Mouse (Mus musculus) frontal cortex, postnatal 14 days (tissue): ENCODE measurements at regions not wholly inside any gene's neighbourhood (a gene's known extent, or its start where the extent isn't known, plus 50 kb on each side); places are given as distances from the start of the nearest gene placed in this dataset.
"Not testable (repeated sequence)": the region's sequence is repeated elsewhere in the genome, so short reads cannot be mapped to it uniquely, and the experiment has no call there.

Source experiments
- DNase-seq, 2 experiments: peaks; one replicate each; pipeline ENCODE4 v3.0.0; 2022; ENCODE audit warnings: low spot score in 2 of 2

DNA sequence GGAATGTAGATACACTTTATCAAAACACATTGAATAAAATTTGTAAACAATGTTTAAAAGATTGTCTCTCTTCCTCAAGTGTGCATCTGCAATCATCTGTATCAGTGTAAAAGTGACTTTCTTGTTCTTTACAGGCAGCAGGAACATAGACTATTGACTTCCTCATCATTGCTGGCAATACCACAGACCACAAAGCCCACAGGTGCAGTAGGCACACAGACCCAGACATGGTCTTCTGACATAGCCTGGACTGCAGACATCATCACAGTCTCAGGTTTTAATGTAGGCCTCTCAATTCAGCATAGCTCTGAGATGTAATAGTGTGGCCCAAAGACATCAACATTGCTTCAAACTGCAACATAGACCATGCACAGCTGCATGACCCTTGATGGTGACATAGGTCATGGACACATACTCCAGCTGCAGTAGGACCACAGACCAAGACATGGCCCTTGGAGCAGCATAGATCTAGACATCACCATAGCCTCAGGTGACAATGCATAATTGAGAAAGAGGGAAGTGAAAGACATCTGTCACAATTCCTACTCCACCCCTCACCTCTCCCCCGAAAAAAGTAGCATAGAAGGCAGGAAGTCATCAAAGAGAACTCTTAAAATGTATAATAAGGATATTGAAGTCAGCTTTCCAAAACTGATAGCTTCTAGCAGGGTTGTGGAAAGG is 74.1 kb upstream of the Speer2 start:
- no peak for DNase-seq

DNA sequence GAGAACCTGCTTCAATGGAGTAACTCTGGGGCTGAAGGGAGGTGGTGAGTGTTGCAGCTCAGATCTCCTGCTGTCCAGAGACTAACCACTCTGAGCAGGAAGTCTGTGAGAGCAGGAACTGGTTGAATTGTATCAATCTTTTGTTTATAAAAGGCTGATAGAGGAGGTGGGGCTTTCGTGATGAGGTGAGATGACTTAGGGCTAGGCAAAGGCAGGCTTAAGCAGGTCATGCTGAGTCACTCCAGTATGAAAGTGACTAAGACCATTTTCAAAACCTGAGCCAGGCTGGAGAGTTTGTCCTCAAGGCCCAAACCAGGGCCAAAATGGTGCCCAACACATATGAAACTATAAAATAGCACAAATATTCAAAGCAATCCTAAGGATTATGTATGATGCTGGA is 80.1 kb upstream of the Speer2 start:
- no peak for DNase-seq

DNA sequence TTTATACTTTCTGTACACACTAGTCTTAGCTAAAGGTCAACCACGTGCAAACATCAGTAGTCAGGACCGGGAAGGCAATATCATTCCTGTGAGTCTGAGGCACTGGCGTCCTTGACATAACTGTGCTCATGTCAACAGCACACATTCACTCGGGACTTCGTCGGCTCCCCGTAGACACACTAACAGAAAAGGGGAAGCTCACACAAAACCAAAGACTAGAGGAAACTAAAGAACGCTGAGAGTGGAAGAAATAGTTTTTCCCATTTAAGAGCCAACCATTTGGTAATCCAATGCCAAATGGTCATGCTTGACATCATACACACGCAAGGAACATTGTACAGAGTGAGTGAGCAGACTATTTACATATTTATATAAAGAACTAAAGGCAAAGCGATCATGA is 85.2 kb upstream of the Speer2 start:
- no peak for DNase-seq

DNA sequence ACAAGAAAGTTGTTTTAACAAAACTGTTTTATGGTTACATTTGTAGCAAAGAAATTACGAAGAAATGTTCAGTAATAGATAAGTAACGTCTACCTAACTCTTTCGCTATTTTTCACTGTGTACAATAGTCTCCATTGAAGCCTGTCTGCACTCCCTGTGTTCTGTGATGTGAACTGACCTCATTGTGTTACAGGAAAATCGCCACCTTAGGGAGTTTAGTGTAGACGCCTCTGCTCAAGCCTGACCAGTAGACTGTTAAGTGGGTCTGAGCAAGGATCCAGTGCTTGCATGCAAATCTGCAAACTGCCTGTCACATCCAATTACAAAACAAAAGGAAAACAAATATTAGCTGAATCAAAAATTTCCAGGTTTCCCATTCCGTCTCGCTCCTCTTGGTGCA is 85.8 kb upstream of the Speer2 start:
- no peak for DNase-seq

DNA sequence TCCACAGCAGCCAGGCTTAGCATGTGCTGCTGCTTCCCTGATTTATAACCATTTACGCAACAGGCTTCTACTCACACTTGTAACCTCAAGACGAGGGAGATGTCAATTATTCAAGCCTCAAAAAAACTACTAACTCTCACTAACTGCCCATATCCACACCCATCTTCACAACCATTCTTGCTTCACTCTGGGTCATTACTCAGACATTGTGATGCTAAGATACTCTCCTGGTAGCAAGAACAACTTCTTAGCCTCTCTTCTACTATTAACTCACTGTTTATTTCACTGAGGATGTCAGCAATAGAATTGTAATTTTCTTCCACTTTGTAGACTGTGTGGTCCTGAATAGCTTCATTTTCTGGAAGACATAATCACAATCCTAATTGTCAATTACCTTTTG is 88.0 kb upstream of the Speer2 start:
- no peak for DNase-seq

DNA sequence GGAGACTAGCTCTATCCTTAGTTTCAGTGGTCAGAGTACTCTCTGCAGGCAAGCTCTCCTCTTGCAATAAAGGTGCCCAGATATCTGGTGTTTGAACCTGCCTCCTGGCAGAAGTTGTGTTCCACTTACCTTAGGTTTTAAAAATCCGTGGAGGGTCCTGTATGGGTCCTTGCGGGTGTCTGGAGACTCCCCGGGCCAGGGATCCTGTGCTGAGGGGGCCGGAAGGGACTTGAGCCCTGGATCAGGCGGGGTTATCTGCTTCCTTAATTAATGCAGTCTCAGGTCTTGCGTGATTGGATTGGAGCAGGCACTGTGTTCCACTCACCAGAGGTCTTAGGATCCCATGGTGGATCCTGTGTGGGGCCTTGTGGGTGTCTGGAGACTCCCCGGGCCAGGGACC is 103.0 kb upstream of the Speer2 start:
- DNase-seq: not testable (repeated sequence)

DNA sequence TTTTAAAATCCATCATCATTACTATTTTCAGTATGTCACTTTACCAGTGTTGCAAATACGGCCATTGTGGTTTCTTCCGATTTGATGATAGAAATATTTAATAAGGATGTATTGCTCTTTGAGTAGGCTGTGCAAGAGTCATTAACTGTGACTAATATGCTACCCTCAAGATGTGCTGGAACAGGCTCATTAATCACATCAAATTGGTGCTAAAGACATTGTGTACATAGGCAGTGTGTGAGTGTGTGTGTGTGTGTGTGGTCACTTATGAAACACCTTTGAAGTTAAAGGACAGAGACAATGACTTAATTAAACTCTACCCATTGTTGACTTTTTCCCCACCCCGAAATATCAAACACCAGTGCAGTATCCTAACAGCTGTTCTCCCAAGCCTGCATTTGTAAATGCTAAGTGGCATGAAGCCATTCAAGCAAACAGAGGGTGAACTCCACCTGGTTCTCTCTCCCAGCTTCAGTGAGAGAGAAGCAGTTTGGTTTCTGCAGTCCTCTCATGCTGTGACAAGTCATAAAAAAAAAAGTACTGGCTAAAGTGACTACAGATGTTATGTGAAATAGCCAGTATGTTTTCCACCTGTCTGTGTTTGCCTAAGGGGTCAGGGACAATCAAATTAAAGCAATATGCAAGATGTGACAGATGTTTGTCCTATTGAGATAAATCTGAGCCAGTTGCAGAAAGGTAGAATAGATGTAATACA is 116.4 kb upstream of the Speer2 start:
- no peak for DNase-seq

DNA sequence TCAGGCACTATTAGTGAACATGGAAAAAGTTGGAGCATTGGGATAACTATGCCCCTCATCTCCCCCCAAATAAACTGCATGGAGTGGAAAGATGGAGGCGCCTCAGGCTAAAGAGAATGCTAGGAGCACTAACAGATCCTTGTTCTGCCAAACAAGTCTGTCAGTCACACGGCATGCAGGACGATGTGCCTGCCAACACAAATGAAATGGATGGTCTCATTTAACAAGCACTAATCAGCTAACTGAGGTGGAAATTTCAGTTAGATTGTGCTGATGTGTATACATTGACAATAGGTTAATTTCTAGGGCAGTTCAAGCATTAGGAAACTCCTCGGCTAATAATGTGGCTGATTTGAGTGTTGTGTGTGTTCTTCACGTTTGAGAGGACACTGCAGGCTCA is 120.8 kb upstream of the Speer2 start:
- no peak for DNase-seq

DNA sequence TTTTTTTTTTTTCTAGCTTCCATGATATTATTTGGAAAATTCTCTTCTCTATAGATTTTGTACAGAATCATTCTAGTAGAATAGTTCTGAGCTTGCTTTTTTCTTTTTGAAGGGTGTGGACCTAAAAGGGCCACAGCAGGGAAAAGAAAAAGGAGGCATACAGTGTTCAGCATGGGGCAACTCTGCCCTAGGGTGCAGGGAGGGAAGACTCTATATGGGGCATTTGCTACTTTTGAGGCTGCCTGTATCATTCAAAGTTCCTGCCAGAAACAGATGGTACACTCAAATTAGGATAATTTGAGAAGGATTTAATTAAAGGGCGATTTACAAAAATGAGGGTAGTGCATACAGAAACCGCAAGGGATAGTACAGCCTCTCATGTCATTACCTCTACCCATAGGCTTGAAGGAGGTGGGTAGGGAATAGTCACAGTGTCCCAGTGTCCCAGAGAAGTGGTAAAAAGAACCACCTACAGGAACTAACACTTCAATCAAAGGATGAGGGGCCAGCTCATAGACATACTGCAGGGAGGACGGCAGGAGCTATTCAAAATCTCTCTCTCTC is 128.4 kb upstream of the Speer2 start:
- DNase-seq: no peak

DNA sequence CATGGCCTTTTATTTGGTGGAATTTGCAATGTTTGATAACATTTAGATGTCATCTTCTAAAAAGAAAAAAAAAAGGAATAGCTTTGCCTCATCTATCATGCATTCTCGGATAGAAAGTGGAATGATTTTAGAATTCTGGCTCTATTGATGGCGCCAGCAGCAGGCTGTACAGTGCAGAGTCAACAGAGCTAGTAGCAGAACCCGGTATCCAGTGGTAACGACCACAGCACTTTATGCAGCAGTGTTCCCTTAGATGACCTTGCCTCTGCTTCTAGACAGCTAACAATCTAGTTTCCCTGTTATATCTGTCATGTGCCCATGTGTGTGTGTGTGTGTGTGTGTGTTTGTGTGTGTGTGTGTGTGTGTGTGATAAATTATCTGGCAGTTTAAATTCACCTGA is 129.2 kb upstream of the Speer2 start:
- DNase-seq: no peak

DNA sequence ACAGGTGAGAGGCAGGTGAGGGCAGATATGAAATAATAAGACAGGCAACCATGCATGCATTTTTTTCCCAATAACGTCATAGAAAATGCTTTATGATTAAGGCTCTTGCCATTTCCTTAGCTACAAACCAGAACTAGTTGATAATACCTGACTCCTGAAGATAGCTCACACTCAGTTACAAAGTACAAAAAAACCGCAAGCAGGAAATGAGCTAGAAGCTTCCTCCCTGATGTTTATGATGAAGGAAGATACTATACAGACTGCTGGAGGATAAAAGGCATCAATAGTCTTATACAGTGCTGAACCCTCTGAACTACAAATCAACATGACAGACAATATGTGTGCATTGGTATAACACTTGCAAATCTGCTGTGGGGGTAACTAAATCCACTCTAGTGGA is 143.3 kb upstream of the Speer2 start:
- no peak for DNase-seq

DNA sequence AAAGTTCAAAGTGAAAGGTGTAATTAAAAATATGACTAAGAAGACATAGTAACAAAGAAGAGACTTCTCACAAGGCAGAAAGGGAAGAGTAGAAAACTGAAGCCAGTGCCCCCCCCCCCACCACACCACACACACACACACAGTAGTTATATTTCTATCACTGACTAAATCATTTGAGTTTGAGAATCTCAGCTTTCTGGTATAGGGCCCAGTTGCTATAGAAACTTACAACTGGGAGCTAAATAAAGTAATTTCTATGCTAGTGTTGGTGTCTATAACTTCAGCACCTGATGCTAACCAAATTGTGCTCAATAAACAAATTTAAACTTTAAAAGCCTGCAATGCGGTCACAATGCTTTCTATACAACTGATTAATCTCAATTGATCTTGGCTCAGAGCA is 153.4 kb upstream of the Speer2 start:
- no peak for DNase-seq

DNA sequence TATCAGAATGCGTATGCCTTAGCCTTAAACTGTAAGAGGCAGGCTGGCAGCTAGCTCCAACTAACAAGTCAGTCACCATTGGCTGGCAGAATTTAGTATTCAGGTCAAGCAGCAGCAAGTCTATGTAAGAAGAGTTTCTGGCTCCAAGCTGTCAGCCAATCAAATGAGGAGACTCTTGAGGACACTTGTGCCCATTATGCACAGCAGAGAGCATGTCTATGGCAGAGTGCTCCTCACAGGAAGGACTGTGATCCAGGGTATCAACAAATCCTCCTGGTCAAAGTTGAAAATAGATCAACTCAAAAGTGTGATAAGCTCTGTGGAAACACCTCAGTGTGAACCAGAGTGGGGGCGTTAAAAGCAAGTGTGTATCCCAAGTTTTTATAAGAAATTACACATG is 156.0 kb upstream of the Speer2 start:
- no peak for DNase-seq

DNA sequence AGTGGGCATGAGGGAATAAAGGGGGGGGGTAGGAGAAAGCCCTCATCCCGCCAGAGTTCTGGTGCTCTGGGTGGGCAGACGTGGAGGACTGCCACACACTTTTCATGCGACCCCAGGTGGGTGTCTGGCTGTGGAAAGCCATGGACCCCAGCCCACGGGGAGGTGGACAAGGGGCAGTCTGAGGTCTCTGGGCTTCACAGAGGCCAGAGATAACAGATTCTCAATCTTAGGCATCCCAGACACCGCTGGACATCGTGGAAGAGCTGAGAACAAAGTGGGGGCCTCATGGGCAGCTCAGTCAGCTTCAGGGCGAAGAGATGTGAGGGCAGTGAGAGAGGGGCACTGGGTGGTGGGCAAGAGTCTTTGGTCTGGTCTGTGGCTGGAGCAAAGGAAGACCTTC is 157.9 kb upstream of the Speer2 start:
- DNase-seq: no peak

DNA sequence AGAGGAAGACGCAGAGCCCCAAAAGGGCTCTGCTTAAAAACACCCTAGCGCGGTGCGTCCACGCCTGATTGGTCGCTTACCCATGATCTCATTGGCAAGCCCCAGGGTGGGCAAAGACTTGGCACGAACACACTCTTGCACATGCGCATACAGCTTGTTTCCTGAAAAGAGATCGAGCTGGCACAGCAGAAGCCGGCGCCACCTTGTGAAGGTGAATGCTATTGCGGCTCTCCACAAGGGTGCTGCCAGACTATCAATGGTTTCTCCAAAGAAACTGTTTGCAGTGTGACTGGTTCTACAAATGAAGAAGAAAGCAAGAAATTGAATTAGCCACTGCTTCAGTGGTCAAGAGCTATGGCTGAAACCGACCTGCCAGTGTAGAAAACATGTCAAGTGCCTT is 165.1 kb upstream of the Speer2 start:
- DNase-seq: no peak

DNA sequence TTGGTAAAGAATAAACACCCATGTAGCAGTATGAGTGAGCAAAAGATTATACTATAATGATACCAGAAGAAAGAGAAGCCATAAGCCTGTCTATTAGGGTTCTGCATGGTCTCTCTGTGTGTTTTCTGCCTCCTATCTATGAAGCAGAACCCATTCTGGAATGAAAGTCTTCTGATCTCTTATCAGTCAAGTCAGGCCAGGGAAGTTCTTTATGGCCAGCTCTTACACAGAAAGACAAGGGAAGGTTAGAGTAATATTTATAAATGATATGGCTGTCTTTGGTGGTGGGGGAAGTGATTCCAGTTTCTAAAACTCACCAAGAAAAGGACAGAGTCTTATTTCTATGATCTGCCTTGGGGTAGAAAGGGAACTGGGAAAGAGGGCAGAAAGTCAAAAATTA is 182.0 kb upstream of the Speer2 start:
- DNase-seq: no peak

DNA sequence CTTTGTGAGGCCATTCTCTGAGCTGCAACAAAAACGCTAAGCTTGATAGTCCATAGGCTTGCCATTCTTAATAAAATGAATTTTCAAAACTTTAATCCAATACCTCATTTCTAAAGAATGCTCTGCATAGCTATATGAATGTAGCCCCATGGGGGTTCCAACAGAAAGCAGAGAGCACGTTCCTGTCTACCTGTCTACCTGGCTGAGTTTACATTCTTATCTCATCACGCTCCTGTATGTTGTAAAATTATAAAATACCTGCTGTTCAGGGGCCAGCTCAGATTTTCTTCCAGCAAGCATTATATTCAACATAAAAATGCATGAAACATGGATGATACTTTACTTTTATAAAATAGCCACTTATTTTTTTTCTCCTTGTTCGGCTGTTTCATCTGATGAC is 182.5 kb upstream of the Speer2 start:
- no peak for DNase-seq

DNA sequence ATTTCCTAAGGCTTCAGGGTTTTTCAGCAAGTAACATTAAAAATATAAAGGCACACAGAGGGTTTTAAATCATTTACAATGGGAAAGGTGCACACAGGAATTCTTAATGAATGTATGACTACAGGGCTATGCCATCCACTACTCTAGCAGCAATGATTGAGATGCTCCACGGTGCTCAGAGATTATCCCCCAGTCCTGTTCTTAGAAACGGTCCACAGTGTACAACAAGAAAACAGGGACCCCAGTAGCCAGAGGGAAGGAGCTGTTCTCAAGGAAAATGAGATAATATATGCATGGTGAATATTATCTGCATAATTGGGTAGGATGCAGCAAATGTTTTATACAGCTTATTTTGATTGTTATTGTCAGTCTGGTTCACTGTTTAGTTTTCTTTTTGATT is 186.3 kb upstream of the Speer2 start:
- DNase-seq: no peak

DNA sequence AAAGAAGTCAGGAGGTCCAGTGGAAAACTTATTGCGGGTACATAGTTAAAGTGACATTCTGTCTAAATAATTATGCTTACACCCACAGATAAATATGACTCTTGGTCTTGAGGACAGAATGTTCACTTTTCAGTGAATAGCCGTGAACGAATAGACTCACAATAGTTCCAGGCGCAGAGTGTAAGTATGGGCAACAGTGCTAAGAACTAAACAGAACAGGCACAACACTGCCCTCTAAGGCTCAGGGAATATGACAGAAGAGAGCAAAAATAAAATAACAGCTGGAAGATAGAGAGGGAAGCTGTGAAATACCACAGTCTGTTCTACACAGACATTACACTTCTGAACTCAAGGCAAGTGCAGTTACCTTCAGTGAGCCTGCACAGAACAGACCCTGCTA is 207.9 kb upstream of the Speer2 start:
- DNase-seq: no peak

DNA sequence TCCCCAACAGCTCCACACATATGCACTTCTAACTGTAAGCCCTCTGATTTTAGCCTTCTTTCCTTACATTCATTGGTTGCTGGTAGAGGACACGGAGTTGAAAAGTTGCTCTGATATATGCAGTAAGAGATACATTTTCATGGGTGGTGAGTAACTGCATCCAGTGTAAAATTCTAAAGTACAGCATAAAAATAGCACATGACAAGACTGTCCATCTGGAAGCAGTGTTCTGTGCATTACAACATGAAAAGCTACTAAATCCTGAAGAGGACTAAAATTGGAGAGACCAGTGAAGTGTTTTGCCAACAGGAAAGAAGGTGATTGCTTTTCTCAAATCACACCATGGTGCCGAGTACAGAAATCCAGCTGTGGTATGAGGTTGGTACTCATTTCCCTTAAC is 210.2 kb upstream of the Speer2 start:
- DNase-seq: no peak

DNA sequence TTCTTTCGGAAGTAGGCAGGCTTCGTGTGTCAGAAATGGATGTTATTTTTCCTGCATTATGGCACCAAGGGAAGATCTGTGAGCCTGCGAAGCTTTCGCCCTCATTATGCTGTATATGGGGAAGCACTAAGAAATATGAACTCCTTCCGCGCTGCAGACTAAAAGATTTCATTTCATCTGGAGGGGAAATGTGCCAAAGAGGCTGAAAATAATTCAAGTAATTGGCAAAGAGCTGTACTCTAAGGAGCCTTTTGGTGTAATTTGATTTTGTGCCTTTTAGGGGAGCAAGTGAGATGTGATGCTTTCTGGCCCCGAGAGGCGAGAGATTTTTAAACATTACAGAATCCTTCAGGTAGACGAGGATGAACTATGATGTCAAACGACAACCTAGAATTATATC is 216.0 kb upstream of the Speer2 start:
- DNase-seq: no peak

DNA sequence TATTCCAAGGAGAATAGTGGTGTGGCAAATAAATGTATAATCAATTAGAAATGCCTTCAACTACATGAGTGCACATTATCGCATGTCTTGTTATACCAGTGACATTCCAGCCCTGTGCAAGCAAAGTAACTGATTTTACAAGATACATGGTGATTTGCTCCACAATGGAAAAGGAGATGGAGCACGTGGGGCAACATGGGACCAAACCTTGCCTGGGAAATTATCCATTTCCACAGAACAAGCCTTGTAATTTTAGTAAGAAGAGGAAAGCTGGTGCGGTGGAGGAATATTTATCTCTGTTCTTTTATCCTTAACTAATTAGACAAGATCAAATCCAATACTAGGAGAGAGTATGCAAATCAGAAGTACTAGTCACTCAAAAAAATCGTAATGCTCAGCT is 222.5 kb upstream of the Gbe1 start:
- DNase-seq: no peak

DNA sequence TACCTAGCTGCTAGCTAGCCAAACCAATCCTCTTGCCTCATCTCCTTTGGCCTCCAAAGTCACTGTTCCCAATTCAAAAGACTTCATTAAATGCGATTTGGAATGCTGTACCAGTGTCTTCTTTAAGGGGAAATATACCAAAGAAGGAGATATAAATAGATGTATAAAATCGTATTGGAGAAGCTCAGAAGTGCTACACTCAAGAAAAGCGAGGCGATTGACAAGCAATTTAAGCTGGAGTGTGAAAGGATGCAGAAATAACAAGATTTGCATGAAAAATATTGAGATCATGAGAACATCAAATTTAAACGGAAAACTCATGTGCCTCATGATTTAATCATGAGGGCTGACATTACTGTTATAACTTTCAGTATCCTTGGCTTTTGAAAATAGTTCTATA is 221.8 kb upstream of the Gbe1 start:
- no peak for DNase-seq

DNA sequence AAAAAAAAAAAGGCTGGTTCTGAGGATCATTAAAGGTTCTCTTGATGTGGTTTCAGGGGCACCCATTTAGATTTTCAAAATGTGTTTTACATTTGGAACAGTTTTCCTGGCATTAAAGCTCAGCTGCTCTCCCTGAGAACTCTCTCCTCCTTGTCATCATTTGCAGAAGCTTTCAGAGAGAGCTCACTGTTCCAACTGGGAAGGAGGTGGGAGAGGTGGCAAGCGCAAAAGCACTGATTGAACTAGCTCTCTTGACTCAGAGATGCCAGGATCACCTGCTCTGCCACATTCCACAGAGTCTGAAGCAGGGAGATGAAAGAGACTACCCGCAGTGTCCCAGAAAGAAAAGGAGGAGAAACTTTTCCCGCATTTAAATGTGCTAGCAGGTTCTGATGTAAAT is 220.5 kb upstream of the Gbe1 start:
- DNase-seq: peak in 1 of 2 experiments; percentile 20
